Mouse (Mus musculus): ENCODE data around the gene Ociad1.

The Ociad1 gene

GRCm38 (mm10) chr5:73292502-73293457, at the start of gene Ociad1:
Gene Ociad1 (plus strand): TSS chr5:73292784.
- peak; percentile 90 to 92 for DNase-seq

- DNase-seq: no peak
Observed at GRCm38 (mm10) chr5:73244403-73244802, 48.2 kb upstream of the Ociad1 start.

GRCm38 (mm10) chr5:73246414-73246813, 46.2 kb upstream of the Ociad1 start:
- DNase-seq: no peak

GRCm38 (mm10) chr5:73248211-73248610, 44.4 kb upstream of the Ociad1 start:
- DNase-seq: no peak

- no peak for DNase-seq
Observed at GRCm38 (mm10) chr5:73249341-73249740, 43.2 kb upstream of the Ociad1 start.

GRCm38 (mm10) chr5:73252739-73253138, 39.8 kb upstream of the Ociad1 start:
- DNase-seq: no peak

GRCm38 (mm10) chr5:73254660-73255059, 37.9 kb upstream of the Ociad1 start:
- DNase-seq: no peak

- DNase-seq: peak in 1 of 2 experiments; percentile 40
Observed at GRCm38 (mm10) chr5:73255321-73256251, 37.0 kb upstream of the Ociad1 start.

- DNase-seq: peak; percentile 90 to 97
Observed at GRCm38 (mm10) chr5:73256352-73257065, 36.1 kb upstream of the Ociad1 start, which contains the start of gene Fryl. Gene Fryl (minus strand): TSS chr5:73256619.

- no peak for DNase-seq
Observed at GRCm38 (mm10) chr5:73257096-73257495, 35.5 kb upstream of the Ociad1 start.

GRCm38 (mm10) chr5:73257723-73258122, 34.9 kb upstream of the Ociad1 start:
- DNase-seq: no peak

- DNase-seq: no peak
Observed at GRCm38 (mm10) chr5:73264122-73264521, 28.5 kb upstream of the Ociad1 start.

- DNase-seq: peak; percentile 52 to 76
Observed at GRCm38 (mm10) chr5:73265460-73265859, 27.1 kb upstream of the Ociad1 start.

GRCm38 (mm10) chr5:73268636-73269213, 23.9 kb upstream of the Ociad1 start:
- no peak for DNase-seq

GRCm38 (mm10) chr5:73270612-73271011, 22.0 kb upstream of the Ociad1 start:
- no peak for DNase-seq

GRCm38 (mm10) chr5:73273171-73273570, 19.4 kb upstream of the Ociad1 start:
- DNase-seq: no peak

GRCm38 (mm10) chr5:73274941-73275340, 17.6 kb upstream of the Ociad1 start:
- DNase-seq: no peak

- DNase-seq: no peak
Observed at GRCm38 (mm10) chr5:73279190-73279589, 13.4 kb upstream of the Ociad1 start.

GRCm38 (mm10) chr5:73279732-73280566, 12.6 kb upstream of the Ociad1 start:
- DNase-seq: no peak

GRCm38 (mm10) chr5:73280567-73280850, 12.1 kb upstream of the Ociad1 start:
- no peak for DNase-seq

- DNase-seq: no peak
Observed at GRCm38 (mm10) chr5:73284046-73284445, 8.5 kb upstream of the Ociad1 start.
